Mouse (Mus musculus): ENCODE measurements around the gene Cyp27b1. TPM values are rescaled to one million over a fixed set of nuclear protein-coding genes. Genes with fewer than 3 reads are reported as not detected.

Cyp27b1 gene
- total and polyA plus RNA-seq, 3 experiments = 0.17 to 2.1 (median 0.33) TPM

DNA sequence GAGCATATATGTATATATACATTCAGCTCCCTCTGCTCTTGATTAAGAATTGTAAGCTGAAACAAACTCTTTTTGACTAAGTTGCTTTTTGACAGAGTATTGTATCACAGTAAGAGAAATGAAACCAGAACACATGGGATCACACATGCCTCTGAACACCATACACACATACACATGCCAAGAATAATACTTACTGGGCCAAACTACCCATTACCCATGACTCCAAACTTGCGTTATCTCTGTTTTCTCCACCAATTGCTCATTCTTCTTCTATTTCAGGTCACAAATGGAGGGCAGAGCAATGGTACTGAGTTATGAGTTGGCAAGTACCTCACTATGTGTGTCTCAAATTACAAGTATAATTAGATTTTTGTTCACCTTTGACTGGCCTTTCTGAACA is 25.9 kb downstream of the Cyp27b1 start:
- ATAC-seq (ENCODE audit: extremely low read depth, insufficient number of reproducible peaks, low FRiP score, poor library complexity, severe bottlenecking) (no peak), DNase-seq (ENCODE audit: low spot score) (no peak)
- H3K4me1 ChIP-seq (ENCODE audit: insufficient read depth, low read depth, low read length) = peaks cover 25% of the 10 kb centered on the region
- TF ChIP-seq GATA2 (IDR thresholded peaks at IDR 0.05; ENCODE audit: borderline replicate concordance, low read depth, low read length) (no peak), GATA1 (IDR thresholded peaks at IDR 0.05; ENCODE audit: borderline replicate concordance, low read length) (no peak), CTCF (IDR thresholded peaks at IDR 0.05; ENCODE audit: low read depth, low read length) (no peak), TAL1 (conservative IDR thresholded peaks at IDR 0.05; ENCODE audit: low read depth, low read length) (no peak), POLR2AphosphoS5 (IDR thresholded peaks at IDR 0.05; ENCODE audit: insufficient replicate concordance, low read depth, low read length) (no peak)
- H3K4me3 ChIP-seq (ENCODE audit: low read depth, low read length) = no peak overlapping the region
- peaks cover 39% of the 10 kb centered on the region for H3K27me3 ChIP-seq (ENCODE audit: insufficient read depth, low read length)
- H3K9me3 ChIP-seq (replicated peaks) = no peaks in the 10 kb centered on the region
- peaks cover 7% of the 10 kb centered on the region for H3K36me3 ChIP-seq (replicated peaks)

DNA sequence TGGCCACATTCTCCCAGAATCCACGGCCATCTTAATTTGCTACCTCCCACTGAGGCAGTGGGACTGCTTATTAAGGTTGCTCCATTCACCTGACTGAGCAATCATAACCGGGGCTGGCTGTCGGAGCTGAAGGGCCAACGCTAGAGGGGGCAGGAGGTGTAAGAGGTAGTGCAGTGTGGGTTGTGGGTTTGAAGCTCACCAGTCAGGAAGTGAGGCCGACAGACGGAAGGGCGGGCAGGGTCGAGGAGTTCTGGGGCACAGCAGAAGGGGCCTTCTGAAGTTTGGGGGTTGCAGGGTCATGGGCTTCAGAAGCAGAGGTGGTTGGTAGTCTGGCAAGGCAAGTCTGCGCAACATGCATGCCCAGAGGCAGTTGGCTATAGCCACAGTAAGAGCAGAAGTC is 27.0 kb downstream of the Cyp27b1 start, which contains the start of gene Agap2:
Agap2 (plus strand) TSS at position 205 of the 400 bp plus-strand sequence.
- TF ChIP-seq GATA2 (IDR thresholded peaks at IDR 0.05; ENCODE audit: borderline replicate concordance, low read depth, low read length) (no peak), CTCF (IDR thresholded peaks at IDR 0.05; ENCODE audit: low read depth, low read length) (no peak), POLR2AphosphoS5 (IDR thresholded peaks at IDR 0.05; ENCODE audit: insufficient replicate concordance, low read depth, low read length) (no peak), GATA1 (IDR thresholded peaks at IDR 0.05; ENCODE audit: borderline replicate concordance, low read length) (no peak), TAL1 (conservative IDR thresholded peaks at IDR 0.05; ENCODE audit: low read depth, low read length) (no peak)
- Histone ChIP-seq H3K4me1 (ENCODE audit: insufficient read depth, low read depth, low read length) (peaks cover 18% of the 10 kb centered on the region), H3K27me3 (ENCODE audit: insufficient read depth, low read length) (peaks cover 48% of the 10 kb centered on the region), H3K4me3 (ENCODE audit: low read depth, low read length) (no peak within 1 kb of the TSS), H3K9me3 (replicated peaks) (peaks cover 5% of the 10 kb centered on the region), H3K36me3 (replicated peaks) (peaks cover 3% of the 10 kb centered on the region)
- DNase-seq (ENCODE audit: low spot score) (no peak), ATAC-seq (ENCODE audit: extremely low read depth, insufficient number of reproducible peaks, low FRiP score, poor library complexity, severe bottlenecking) (no peak)

DNA sequence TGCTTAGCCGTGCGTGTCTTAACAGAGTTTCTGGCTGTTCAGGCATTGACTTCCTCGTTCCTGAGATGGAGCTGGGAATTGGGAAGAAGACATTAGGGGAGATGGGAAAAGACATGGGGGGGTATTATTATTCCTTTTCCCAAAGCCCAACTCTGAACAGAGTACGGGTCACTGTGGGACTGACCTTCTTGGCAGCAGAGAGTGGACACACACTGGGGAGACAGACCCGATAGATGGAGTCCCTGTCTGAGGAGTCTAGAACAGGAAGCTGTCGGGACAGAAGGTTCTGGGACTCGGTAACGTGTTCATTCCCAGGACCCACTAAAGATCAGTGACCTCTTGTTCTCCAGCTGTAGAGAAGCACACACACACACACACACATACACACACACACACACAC is 27.6 kb downstream of the Cyp27b1 start:
- no peak for ATAC-seq (ENCODE audit: extremely low read depth, insufficient number of reproducible peaks, low FRiP score, poor library complexity, severe bottlenecking)

DNA sequence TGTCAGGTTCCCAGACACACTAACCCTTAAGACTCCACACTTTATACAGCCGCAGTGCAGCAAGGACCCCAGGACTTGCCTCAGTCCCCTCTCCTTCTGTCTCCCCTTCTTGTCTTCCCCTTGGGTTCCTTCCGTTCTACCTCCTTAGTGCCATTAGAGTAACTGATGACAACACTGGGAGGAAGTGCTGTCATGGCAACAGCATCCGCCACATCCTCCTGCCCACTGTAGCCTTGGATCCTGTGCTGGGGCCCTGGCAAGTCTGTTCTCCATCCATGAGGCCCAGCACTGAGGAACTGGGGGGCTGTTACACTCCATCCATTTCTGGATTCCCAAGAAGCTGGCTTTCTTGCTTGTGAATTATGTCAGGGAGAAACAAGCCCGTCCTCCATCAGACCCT is 28.0 kb downstream of the Cyp27b1 start:
- H3K36me3 ChIP-seq (replicated peaks) = peaks cover 3% of the 10 kb centered on the region
- peaks cover 58% of the 10 kb centered on the region for H3K27me3 ChIP-seq (ENCODE audit: insufficient read depth, low read length)
- H3K4me3 ChIP-seq (ENCODE audit: low read depth, low read length) = no peak overlapping the region
- H3K4me1 ChIP-seq (ENCODE audit: insufficient read depth, low read depth, low read length) = peaks cover 12% of the 10 kb centered on the region
- H3K9me3 ChIP-seq (replicated peaks) = peaks cover 7% of the 10 kb centered on the region
- no peak for ATAC-seq (ENCODE audit: extremely low read depth, insufficient number of reproducible peaks, low FRiP score, poor library complexity, severe bottlenecking)
- no peak for DNase-seq (ENCODE audit: low spot score)
- TF ChIP-seq TAL1 (conservative IDR thresholded peaks at IDR 0.05; ENCODE audit: low read depth, low read length) (no peak), GATA1 (IDR thresholded peaks at IDR 0.05; ENCODE audit: borderline replicate concordance, low read length) (no peak), GATA2 (IDR thresholded peaks at IDR 0.05; ENCODE audit: borderline replicate concordance, low read depth, low read length) (no peak), CTCF (IDR thresholded peaks at IDR 0.05; ENCODE audit: low read depth, low read length) (no peak), POLR2AphosphoS5 (IDR thresholded peaks at IDR 0.05; ENCODE audit: insufficient replicate concordance, low read depth, low read length) (no peak)

More for the DNA sequence above, 27.6 kb downstream of the Cyp27b1 start:
- peaks cover 16% of the 10 kb centered on the region for H3K4me1 ChIP-seq (ENCODE audit: insufficient read depth, low read depth, low read length)
- TF ChIP-seq TAL1 (conservative IDR thresholded peaks at IDR 0.05; ENCODE audit: low read depth, low read length) (no peak), CTCF (IDR thresholded peaks at IDR 0.05; ENCODE audit: low read depth, low read length) (no peak), GATA1 (IDR thresholded peaks at IDR 0.05; ENCODE audit: borderline replicate concordance, low read length) (no peak), GATA2 (IDR thresholded peaks at IDR 0.05; ENCODE audit: borderline replicate concordance, low read depth, low read length) (no peak), POLR2AphosphoS5 (IDR thresholded peaks at IDR 0.05; ENCODE audit: insufficient replicate concordance, low read depth, low read length) (no peak)
- no peak for DNase-seq (ENCODE audit: low spot score)
- peaks cover 54% of the 10 kb centered on the region for H3K27me3 ChIP-seq (ENCODE audit: insufficient read depth, low read length)
- no peak overlapping the region for H3K4me3 ChIP-seq (ENCODE audit: low read depth, low read length)
- peaks cover 3% of the 10 kb centered on the region for H3K36me3 ChIP-seq (replicated peaks)
- H3K9me3 ChIP-seq (replicated peaks) = peaks cover 7% of the 10 kb centered on the region

DNA sequence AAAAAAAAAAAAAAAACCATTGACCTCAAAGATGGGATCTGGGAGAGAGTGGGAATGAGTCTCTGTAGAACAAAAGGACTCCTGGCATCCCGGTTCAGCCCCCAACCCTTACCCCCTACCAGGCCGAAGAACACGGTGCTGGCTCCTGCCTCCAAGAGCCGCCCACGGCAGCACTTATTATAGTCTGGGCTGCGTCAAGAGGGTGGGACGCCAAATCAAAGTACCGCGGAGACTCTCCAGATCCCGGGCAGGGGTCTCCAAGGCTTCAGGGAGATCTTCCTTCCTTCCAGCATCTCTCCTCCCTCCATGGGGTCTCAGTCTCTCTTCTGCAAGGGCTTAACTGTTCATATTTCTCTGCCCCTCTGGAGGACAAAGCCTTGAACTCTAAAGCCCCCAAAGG is 29.5 kb downstream of the Cyp27b1 start:
- DNase-seq (ENCODE audit: low spot score) (no peak), ATAC-seq (ENCODE audit: extremely low read depth, insufficient number of reproducible peaks, low FRiP score, poor library complexity, severe bottlenecking) (no peak)
- H3K36me3 ChIP-seq (replicated peaks) = no peaks in the 10 kb centered on the region
- TF ChIP-seq CTCF (IDR thresholded peaks at IDR 0.05; ENCODE audit: low read depth, low read length) (no peak), POLR2AphosphoS5 (IDR thresholded peaks at IDR 0.05; ENCODE audit: insufficient replicate concordance, low read depth, low read length) (no peak), TAL1 (conservative IDR thresholded peaks at IDR 0.05; ENCODE audit: low read depth, low read length) (no peak), GATA1 (IDR thresholded peaks at IDR 0.05; ENCODE audit: borderline replicate concordance, low read length) (no peak), GATA2 (IDR thresholded peaks at IDR 0.05; ENCODE audit: borderline replicate concordance, low read depth, low read length) (no peak)
- H3K4me1 ChIP-seq (ENCODE audit: insufficient read depth, low read depth, low read length) = peaks cover 7% of the 10 kb centered on the region; the same call in 1 of the 2 replicates
- H3K9me3 ChIP-seq (replicated peaks) = peaks cover 7% of the 10 kb centered on the region
- H3K4me3 ChIP-seq (ENCODE audit: low read depth, low read length) = no peak overlapping the region
- H3K27me3 ChIP-seq (ENCODE audit: insufficient read depth, low read length) = peaks cover 72% of the 10 kb centered on the region

DNA sequence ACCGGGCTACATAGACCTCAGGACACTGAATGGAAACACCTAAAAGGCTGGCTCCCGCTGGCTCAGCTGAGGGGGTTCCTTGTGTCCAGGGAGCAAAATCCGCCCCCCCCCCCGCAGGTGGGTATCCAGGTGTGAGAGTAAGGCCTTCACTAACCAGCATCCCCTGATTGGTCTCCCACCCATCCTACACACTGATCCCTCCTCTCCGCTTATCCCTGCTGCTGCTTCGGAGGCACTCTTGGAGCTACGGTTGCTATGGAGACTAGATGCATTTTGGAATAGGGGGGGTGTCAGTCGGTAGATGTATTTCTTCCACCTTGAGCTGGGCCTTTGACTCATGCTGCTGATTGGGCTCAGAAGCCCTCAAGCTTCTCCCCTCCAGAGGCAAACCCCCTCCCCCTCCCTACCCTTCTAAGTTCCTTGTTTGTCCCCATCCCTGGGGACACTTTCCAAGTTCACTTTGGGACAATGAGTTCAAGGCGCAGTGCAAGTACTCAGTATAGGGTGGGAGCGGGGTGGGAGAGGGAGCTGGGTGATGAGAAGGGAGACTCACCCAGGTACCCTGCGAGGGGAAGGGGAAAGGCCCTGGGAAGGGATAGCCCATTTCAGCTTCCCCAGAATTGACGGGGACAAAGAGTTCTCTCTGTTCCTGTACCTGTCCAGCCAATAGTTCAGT is 30.1 kb downstream of the Cyp27b1 start:
- peaks cover 7% of the 10 kb centered on the region; the same call in 1 of the 2 replicates for H3K4me1 ChIP-seq (ENCODE audit: insufficient read depth, low read depth, low read length)
- no peak overlapping the region for H3K4me3 ChIP-seq (ENCODE audit: low read depth, low read length)
- DNase-seq (ENCODE audit: low spot score) = no peak
- no peaks in the 10 kb centered on the region for H3K36me3 ChIP-seq (replicated peaks)
- peaks cover 79% of the 10 kb centered on the region for H3K27me3 ChIP-seq (ENCODE audit: insufficient read depth, low read length)
- ATAC-seq (ENCODE audit: extremely low read depth, insufficient number of reproducible peaks, low FRiP score, poor library complexity, severe bottlenecking) = no peak
- TF ChIP-seq CTCF (IDR thresholded peaks at IDR 0.05; ENCODE audit: low read depth, low read length) (no peak), GATA1 (IDR thresholded peaks at IDR 0.05; ENCODE audit: borderline replicate concordance, low read length) (no peak), TAL1 (conservative IDR thresholded peaks at IDR 0.05; ENCODE audit: low read depth, low read length) (no peak), GATA2 (IDR thresholded peaks at IDR 0.05; ENCODE audit: borderline replicate concordance, low read depth, low read length) (no peak), POLR2AphosphoS5 (IDR thresholded peaks at IDR 0.05; ENCODE audit: insufficient replicate concordance, low read depth, low read length) (no peak)
- H3K9me3 ChIP-seq (replicated peaks) = peaks cover 7% of the 10 kb centered on the region

All from G1E (cell line).